Mouse (Mus musculus) induced T-regulatory cell, adult 2 months (primary cell): ENCODE measurements around the gene Sprr2a3.
"Not testable (repeated sequence)": the region's sequence is repeated elsewhere in the genome, so short reads cannot be mapped to it uniquely, and the experiment has no call there.

ENCODE experiments used
- DNase-seq: peaks from one replicate; pipeline ENCODE4 v3.0.0-alpha.2; 2012; ENCODE audit warnings: low read depth

Sprr2a3 gene

DNA sequence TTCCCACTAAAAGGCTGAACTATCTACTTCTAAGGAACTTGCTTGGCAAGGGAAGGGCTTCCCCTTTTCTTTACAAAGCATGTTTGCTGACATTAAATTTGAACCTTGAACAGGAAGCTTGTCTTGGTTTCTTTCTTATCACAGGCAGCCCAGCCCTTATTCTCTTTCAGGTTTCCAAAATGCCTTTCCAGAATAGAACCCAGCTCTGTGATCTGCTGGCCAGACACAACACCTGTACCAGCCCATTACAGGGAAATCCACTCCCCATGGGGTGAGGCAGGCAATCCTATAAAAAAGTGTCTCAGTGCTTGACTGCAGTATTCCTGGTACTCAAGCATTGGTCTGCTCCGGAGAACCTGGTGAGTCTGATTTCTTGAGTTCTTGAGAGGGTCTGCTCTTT is at the start of gene Sprr2a3:
Sprr2a3 (plus strand) TSS at position 317 of the 400 bp plus-strand sequence.
- DNase-seq = not testable (repeated sequence)

DNA sequence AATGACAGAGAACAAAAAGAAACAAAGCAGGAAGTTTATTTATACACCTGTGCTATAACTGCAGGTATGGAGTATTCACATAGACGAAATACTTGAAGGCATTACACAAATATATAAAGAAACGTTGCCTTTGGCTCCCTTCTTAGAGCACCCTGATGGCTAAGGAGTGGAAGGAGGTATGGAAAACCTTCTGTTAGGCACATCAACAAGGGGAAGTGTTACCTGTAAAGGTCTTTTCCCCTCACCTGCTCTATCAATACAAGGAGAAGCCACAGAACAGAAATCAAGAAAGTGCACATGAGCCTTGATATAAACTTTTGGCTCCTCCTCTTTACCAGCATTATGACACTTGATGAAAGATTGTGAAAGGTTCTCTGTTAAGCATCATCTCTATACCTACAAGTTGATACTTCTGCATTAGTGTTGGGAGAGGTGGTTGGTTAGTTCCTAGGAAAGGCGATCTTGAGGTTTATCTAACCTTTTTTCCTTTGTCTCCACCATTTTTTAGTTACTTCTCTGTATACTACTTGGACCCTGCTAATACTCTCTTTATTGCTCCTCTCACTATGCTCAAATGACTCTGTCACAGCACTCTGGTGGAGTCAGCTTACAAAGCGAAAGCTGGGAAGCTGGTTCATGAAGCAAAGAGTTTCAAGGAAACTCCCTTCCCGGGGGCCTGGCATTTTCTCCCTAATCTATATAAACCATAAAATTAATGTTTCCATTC is 48.6 kb upstream of the Sprr2a3 start:
- DNase-seq = not testable (repeated sequence)

- not testable (repeated sequence) for DNase-seq
These were observed 46.5 kb upstream of the Sprr2a3 start for GRCm38 (mm10) chr3:92238736-92239135.

GRCm38 (mm10) chr3:92239197-92239596 is 46.0 kb upstream of the Sprr2a3 start:
- DNase-seq = not testable (repeated sequence)

DNA sequence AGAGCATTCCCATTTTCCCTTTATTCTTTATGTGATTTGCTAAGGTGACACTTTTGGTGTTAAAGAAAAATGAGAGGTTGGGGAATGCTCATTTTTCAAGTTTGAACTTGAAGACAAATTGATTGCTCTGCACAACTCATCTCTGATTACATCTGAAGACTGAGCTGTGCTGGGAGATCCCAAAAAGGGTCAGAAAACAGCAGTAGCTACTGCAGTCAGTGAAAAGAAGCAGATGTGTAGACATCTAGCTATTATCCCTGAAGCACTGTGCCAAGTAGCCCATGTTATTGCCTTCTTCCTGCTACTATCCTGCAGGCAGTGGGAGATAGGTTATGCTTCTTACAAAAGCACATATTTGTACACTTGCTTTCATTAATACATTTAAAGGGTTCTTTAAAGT is 40.4 kb upstream of the Sprr2a3 start:
- not testable (repeated sequence) for DNase-seq

- not testable (repeated sequence) for DNase-seq
These were observed 39.0 kb upstream of the Sprr2a3 start for GRCm38 (mm10) chr3:92246245-92246644.

- not testable (repeated sequence) for DNase-seq
These were observed 36.7 kb upstream of the Sprr2a3 start for GRCm38 (mm10) chr3:92248494-92248893.

DNA sequence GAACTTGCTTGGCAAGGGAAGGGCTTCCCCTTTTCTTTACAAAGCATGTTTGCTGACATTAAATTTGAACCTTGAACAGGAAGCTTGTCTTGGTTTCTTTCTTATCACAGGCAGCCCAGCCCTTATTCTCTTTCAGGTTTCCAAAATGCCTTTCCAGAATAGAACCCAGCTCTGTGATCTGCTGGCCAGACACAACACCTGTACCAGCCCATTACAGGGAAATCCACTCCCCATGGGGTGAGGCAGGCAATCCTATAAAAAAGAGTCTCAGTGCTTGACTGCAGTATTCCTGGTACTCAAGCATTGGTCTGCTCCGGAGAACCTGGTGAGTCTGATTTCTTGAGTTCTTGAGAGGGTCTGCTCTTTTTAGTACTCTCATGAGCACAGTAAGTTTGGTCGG is 34.8 kb upstream of the Sprr2a3 start:
- not testable (repeated sequence) for DNase-seq

DNA sequence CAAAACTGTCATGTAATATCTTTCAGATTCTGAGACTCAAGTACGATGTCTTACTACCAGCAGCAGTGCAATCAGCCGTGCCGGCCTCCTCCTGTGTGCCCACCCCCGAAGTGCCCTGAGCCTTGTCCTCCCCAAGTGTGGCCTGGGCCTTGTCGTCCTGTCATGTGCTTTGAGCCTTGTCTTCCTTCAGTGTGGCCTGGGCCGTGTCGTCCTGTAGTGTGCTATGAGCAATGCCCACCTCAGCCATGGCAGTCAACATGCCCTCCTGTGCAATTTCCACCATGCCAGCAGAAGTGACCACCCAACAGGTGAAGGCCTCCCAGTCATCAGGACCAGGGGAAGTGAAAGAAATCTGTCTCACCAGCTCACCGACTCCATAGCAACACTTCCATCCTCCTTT is 31.4 kb upstream of the Sprr2a3 start:
- DNase-seq = not testable (repeated sequence)

DNA sequence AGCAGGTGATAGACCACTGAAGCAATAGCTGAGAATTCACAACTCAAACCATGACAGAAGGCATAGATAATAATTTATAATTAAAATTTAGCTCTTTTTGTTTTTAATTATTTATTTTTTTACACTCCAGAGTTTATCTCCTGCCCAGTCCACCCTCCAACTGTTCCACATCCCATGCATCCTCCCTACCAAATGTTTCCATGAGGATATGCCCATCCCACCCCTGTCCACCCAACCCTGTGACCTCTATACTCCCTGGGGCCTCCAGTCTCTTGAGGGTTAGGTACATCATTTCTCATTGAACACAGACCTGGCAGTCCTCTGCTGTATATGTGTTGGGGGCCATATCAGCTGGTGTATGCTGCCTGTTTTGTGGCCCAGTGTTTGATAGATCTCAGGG is 26.7 kb upstream of the Sprr2a3 start:
- not testable (repeated sequence) for DNase-seq

- DNase-seq = not testable (repeated sequence)
These were observed 21.8 kb upstream of the Sprr2a3 start for GRCm38 (mm10) chr3:92263462-92263861.

DNA sequence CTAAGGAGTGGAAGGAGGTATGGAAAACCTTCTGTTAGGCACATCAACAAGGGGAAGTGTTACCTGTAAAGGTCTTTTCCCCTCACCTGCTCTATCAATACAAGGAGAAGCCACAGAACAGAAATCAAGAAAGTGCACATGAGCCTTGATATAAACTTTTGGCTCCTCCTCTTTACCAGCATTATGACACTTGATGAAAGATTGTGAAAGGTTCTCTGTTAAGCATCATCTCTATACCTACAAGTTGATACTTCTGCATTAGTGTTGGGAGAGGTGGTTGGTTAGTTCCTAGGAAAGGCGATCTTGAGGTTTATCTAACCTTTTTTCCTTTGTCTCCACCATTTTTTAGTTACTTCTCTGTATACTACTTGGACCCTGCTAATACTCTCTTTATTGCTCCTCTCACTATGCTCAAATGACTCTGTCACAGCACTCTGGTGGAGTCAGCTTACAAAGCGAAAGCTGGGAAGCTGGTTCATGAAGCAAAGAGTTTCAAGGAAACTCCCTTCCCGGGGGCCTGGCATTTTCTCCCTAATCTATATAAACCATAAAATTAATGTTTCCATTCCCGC is 13.7 kb upstream of the Sprr2a3 start:
- not testable (repeated sequence) for DNase-seq

- not testable (repeated sequence) for DNase-seq
These were observed 11.7 kb upstream of the Sprr2a3 start for GRCm38 (mm10) chr3:92273504-92273903.

DNA sequence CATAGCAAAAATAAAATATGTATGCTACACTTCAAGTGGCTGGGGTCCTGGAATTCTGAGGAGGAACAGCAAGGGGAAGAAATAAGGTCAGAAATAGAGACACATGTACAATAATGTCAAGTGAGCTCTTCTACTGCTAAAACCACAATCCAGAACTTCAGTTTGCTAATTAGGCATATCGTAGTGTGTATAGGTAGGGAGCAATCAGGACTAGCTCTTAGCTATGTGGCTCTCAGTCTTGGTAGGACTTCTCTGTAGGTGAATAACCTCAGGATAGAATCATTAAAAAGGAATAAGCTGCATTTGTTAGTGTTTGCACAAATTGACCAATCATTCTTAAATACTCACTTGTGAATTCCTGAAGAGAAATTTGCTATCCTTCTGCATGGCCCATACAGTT is 11.2 kb upstream of the Sprr2a3 start:
- DNase-seq = not testable (repeated sequence)

DNA sequence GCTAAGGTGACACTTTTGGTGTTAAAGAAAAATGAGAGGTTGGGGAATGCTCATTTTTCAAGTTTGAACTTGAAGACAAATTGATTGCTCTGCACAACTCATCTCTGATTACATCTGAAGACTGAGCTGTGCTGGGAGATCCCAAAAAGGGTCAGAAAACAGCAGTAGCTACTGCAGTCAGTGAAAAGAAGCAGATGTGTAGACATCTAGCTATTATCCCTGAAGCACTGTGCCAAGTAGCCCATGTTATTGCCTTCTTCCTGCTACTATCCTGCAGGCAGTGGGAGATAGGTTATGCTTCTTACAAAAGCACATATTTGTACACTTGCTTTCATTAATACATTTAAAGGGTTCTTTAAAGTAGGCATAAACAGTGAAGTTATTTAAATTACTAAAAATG is 5.6 kb upstream of the Sprr2a3 start:
- DNase-seq = not testable (repeated sequence)

- DNase-seq = not testable (repeated sequence)
These were observed 4.1 kb upstream of the Sprr2a3 start for GRCm38 (mm10) chr3:92280963-92281606.

- DNase-seq = not testable (repeated sequence)
These were observed 3.3 kb downstream of the Sprr2a3 start for GRCm38 (mm10) chr3:92288489-92288888.

DNA sequence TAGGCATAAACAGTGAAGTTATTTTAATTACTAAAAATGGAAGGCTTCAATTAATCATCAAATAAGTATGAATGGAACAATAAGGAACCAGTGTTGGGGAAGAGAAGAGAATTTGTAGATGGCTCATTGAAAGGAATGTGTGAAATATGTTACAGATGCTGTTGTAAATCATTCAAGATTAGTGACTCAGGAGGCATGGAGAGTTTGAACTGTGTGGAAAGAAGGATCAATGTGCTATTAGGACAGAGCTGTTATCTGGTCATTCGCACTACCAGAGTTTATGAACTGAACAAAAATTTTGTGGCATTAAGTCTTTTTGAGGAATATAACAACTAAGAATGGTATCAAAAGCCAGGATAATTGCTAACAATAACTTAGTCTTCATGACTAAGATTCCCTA is 22.2 kb downstream of the Sprr2a3 start:
- DNase-seq = no peak

GRCm38 (mm10) chr3:92316320-92316719 is 31.1 kb downstream of the Sprr2a3 start, which contains the start of gene Sprr2b:
Gene Sprr2b, plus strand, starts transcription at chr3:92316620.
- no peak for DNase-seq

DNA sequence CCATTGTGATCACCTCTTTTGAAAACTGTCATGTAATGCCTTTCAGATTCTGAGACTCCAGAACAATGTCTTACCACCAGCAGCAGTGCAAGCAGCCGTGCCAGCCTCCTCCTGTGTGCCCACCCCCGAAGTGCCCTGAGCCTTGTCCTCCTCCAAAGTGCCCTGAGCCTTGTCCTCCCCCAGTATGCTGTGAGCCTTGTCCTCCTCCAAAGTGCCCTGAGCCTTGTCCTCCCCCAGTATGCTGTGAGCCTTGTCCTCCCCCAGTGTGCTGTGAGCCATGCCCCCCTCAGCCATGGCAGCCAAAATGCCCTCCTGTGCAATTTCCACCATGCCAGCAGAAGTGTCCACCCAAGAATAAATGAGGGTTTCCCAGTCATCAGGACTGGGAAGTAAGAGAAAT is 32.2 kb downstream of the Sprr2a3 start:
- DNase-seq = no peak

DNA sequence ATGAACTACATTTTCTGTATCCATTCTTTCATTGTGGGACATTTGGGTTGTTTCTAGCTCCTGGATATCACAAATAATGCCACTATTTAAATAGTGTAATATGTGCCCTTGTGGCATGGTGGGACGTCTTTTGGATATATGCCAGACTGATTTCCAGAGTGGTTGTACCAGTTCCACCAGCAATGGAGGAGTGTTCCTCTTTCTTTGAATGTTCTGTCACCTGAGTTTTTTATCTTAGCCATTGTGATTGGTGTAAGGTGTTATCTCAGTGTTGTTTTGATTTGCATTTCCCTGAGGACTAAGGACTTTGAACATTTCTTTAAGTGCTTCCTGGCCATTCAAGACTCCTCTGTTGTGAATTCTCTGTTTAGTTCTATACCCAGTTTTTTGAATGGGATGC is 51.1 kb downstream of the Sprr2a3 start:
- no peak for DNase-seq

DNA sequence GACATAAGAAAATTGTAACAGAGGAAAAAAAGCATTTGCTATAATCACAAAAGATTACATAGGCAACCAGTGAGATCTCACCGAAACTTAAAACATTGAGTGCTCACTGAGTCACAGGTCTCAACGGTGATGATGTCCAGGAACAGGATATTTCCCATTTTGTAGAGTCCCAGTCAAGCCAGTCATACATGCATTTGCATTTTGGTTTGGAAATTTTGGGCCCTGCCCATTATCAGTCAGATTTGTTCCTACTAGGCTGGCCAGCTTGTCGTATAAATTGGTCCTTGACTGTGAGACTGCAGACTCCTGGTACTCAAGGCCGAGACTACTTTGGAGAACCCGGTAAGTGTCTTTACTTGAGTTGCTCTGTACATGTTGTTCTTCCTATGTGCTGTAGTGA is 53.6 kb downstream of the Sprr2a3 start, which contains the start of gene Sprr2d:
Sprr2d (plus strand) TSS at position 301 of the 400 bp plus-strand sequence.
- DNase-seq = no peak
